Mouse (Mus musculus) midbrain, embryonic 10.5 days (tissue): ENCODE data around the gene Naa16. TPM values are rescaled to one million over a fixed set of nuclear protein-coding genes. Genes with fewer than 3 reads are reported as not detected.
A peak's percentile ranks its signal among the peaks of the same experiment; 100 is the strongest.

Experiments
- DNase-seq: peaks from one replicate; pipeline ENCODE4 v3.0.0-alpha.2; 2017; ENCODE audit warnings: low spot score
- H3K27ac ChIP-seq: fragments of 300-500 bp; sonication (generic); replicated peaks from 2 replicates; pipeline ENCODE4 v1.5.1; 2016; ENCODE audit warnings: mild to moderate bottlenecking
- H3K27me3 ChIP-seq: fragments of 300-500 bp; sonication (generic); 2 replicates; pipeline ENCODE4 v1.6.1; 2016; ENCODE audit warnings: low read depth, mild to moderate bottlenecking; ENCODE audit not compliant: poor library complexity, severe bottlenecking
- H3K36me3 ChIP-seq: fragments of 300-500 bp; sonication (generic); 2 replicates; pipeline ENCODE4 v1.6.1; 2016; ENCODE audit warnings: mild to moderate bottlenecking, moderate library complexity
- H3K4me1 ChIP-seq: fragments of 300-500 bp; sonication (generic); 2 replicates; pipeline ENCODE4 v1.6.1; 2016
- H3K4me3 ChIP-seq: fragments of 300-500 bp; sonication (generic); 2 replicates; pipeline ENCODE4 v1.5.1; 2016; ENCODE audit warnings: mild to moderate bottlenecking, moderate library complexity
- H3K9me3 ChIP-seq: fragments of 300-500 bp; sonication (generic); replicated peaks from 2 replicates; pipeline ENCODE4 v1.6.1; 2016; ENCODE audit warnings: mild to moderate bottlenecking
- WGBS: fragments of 180-500 bp; shearing (Covaris S2); methylation state at CpG from one replicate; pipeline ENCODE4 v1.1.7; 2016; 5-methylcytosine and 5-hydroxymethylcytosine counted together
- polyA plus RNA-seq: library from polyadenylated mRNA; unstranded; fragments of >200 nt; fragmentation: Nextera tagmentation; extraction: Ambion mirVana; gene quantifications from 2 replicates; pipeline ENCODE4 v1.2.1, GENCODE M21; 2016

Naa16 gene
- polyA plus RNA-seq, 1 experiment from 2014 or later = 47.4 TPM

DNA sequence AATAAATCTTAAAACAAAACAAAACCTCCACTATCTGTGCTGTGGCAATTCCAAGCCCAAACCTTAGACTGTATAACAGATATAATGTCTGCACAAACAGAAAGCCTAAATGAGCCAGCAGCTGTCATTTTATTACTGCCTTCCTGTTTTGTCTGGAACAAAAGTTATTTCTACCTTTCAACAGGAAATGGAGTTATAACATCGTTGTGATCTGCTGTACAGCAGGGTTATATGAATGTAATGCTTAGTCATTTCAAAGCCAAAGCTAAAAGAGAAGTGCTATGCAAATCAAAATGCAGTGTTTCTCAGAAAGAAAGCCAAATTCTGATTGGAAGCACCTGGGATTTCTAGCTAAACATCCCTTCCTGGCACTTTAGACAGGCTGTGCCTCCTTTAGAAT is 2.7 kb upstream of the Naa16 start:
- H3K36me3 ChIP-seq = 0 out of 2 replicates have a peak, but pooled peaks cover under 1% of the 10 kb centered on the region
- H3K9me3 ChIP-seq = no peaks in the 10 kb centered on the region
- H3K4me3 ChIP-seq = no peak overlapping the region
- WGBS = 79% methylated on average over 1 of the region's 1 CpGs
- H3K27me3 ChIP-seq = no peaks in the 10 kb centered on the region
- no peak for DNase-seq
- peaks cover 18% of the 10 kb centered on the region for H3K4me1 ChIP-seq
- no peak overlapping the region for H3K27ac ChIP-seq

DNA sequence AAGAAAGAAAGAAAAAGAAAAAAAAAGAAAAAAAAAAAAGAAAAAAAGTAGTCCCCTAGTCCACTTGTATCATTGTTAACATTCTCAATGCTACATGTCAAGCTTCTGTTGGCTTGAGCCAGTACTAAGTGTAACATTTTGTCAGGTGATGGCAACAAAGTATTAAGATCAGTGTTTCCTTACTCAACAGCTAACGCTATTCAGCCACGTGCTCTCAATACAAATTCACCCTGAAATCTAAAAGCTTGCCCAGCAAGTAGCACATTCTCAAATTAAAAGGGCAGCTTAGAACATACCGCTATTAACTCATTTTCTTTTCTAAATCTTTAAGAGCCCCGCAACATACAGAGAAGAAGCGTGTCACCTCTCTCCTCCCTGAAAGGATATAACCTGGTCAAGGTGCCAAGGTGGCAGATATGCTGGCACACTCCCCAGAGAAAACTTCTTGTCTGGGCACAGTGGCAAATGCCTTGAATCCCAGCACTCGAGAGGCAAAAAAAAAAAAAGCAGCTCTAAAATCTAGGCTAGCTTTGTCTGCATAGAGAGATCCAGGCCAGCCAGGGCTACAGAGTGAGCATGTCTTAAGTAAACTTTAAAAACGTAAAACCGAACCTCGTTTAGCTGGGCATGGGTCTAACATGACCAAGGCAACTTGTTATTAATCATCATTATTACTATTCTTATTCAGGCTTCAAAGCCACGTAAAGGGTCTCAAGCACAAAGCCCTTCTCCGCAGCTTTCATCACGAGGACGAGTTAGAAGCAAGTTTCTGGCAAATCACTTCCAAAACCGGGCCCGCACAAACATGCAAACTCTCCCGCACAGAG is 927 bp downstream of the Naa16 start:
- no peak for DNase-seq
- WGBS = 3% methylated on average over 16 of the region's 16 CpGs
- peak overlapping the region; percentile 68 for H3K4me3 ChIP-seq

DNA sequence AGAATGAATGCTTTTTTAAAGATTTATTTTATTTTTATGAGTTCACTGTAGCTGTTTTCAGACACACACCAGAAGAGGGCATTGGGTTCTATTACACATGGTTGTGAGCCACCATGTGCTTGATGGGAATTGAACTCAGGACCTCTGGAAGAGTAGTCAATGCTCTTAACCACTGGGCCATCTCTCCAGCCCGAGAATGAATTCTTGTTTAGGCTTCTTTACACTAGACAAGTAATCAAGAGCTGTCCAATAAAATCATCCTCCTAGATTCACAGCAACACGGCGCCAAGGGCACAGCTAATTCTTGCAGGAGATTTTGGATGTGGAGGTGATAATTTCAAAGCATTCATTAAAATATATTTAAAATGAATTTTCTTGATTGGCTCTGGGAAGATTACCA is 2.3 kb downstream of the Naa16 start:
- Histone ChIP-seq H3K36me3 (peaks cover 38% of the 10 kb centered on the region), H3K27me3 (no peaks in the 10 kb centered on the region), H3K9me3 (no peaks in the 10 kb centered on the region), H3K27ac (no peak overlapping the region), H3K4me1 (peaks cover 18% of the 10 kb centered on the region), H3K4me3 (no peak overlapping the region)
- no peak for DNase-seq
- WGBS = 93% methylated on average over 3 of the region's 3 CpGs

More for the DNA sequence above, 927 bp downstream of the Naa16 start:
- peaks cover 18% of the 10 kb centered on the region for H3K4me1 ChIP-seq
- no peaks in the 10 kb centered on the region for H3K27me3 ChIP-seq
- H3K36me3 ChIP-seq = peaks cover 34% of the 10 kb centered on the region
- H3K27ac ChIP-seq = peak overlapping the region; percentile 97
- H3K9me3 ChIP-seq = no peaks in the 10 kb centered on the region

DNA sequence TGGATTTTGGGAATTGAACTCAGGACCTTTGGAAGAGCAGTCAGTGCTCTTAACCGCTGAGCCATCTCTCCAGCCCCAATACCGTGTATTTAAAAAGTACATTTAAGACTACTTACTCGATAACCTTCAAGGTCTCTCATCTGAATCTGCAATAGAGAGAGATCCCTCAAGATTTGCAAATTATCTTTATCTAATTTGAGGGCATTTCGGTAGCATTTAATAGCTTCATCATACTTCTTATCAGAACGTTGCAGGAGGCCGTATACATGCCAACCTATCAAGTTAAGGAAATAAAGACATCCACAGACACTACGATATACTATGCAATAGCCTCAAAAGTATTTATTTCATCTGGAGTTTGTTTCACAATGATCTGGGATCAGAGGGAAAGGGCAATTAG is 7.5 kb downstream of the Naa16 start:
- H3K4me1 ChIP-seq = peaks cover 4% of the 10 kb centered on the region; the same call in 1 of the 2 replicates
- H3K4me3 ChIP-seq = no peak overlapping the region
- no peaks in the 10 kb centered on the region for H3K9me3 ChIP-seq
- WGBS = 96% methylated on average over 7 of the region's 7 CpGs
- peaks cover 84% of the 10 kb centered on the region for H3K36me3 ChIP-seq
- H3K27me3 ChIP-seq = no peaks in the 10 kb centered on the region
- H3K27ac ChIP-seq = no peak overlapping the region
- no peak for DNase-seq

DNA sequence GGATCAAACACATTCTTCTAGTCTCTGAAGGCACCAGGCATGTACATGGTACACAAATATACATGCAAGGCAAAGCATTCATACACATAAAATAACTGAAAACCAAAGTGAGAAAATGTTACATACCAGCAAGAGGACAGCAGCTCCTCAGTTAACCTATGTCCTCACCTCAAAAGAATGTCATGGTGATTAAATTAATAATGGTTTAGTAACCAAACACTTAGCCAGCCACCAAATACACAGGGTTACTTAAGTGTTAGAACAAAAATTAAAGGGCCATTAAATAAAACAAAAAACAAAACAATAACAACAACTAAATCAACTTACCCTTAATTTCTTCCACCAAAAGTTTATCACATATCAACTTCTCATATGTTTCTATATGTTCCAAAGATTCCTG is 13.5 kb downstream of the Naa16 start:
- H3K27ac ChIP-seq = no peak overlapping the region
- H3K36me3 ChIP-seq = peaks cover 71% of the 10 kb centered on the region
- H3K4me1 ChIP-seq = no peaks in the 10 kb centered on the region
- no peaks in the 10 kb centered on the region for H3K27me3 ChIP-seq
- H3K9me3 ChIP-seq = no peaks in the 10 kb centered on the region
- H3K4me3 ChIP-seq = no peak overlapping the region
- DNase-seq = no peak

DNA sequence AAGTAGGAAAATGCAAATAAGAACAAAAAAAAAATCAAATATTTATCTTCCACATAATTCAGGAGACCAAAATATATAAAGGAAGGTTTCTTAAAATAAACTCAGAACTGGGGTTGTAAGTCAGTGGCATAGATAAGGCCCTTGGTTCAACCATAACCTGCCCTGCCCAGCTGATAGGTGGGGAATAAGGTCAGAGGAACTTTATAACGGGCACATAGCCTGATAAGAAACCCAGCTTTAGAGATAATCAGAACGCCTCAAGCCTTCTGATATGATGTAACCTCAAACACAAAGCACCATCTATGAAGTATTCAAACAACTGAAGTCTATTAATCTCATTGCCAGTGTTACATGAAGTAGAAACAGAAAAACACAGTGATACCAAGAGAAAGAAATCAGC is 32.5 kb downstream of the Naa16 start:
- H3K4me3 ChIP-seq = no peak overlapping the region
- no peak for DNase-seq
- H3K27ac ChIP-seq = no peak overlapping the region
- 93% methylated on average over 2 of the region's 2 CpGs for WGBS
- H3K36me3 ChIP-seq = peaks cover 92% of the 10 kb centered on the region
- no peaks in the 10 kb centered on the region for H3K9me3 ChIP-seq
- H3K27me3 ChIP-seq = no peaks in the 10 kb centered on the region
- H3K4me1 ChIP-seq = no peaks in the 10 kb centered on the region

DNA sequence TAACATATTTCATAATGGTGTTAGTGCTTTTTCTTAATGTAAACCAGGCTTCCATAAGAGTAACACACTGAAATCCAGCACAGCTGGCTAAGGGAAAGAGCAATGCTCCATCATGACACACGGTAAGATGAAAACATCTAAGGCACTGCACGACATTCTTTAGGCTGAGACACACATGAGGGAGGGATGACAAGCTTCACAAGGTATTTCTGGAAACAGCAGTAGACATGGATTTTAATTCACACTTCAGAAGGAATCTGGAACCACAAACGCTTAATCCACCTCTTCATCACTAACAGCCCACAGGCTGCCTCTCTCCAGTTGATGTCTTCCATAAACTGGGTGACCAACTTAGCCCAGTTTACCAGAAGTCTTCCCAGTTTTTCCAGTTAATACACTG is 44.2 kb downstream of the Naa16 start:
- no peak for DNase-seq
- no peaks in the 10 kb centered on the region for H3K4me1 ChIP-seq
- H3K27ac ChIP-seq = no peak overlapping the region
- WGBS = 90% methylated on average over 3 of the region's 3 CpGs
- peaks cover 7% of the 10 kb centered on the region; the same call in 1 of the 2 replicates for H3K9me3 ChIP-seq
- peaks cover 81% of the 10 kb centered on the region for H3K36me3 ChIP-seq
- H3K4me3 ChIP-seq = no peak overlapping the region
- H3K27me3 ChIP-seq = no peaks in the 10 kb centered on the region

DNA sequence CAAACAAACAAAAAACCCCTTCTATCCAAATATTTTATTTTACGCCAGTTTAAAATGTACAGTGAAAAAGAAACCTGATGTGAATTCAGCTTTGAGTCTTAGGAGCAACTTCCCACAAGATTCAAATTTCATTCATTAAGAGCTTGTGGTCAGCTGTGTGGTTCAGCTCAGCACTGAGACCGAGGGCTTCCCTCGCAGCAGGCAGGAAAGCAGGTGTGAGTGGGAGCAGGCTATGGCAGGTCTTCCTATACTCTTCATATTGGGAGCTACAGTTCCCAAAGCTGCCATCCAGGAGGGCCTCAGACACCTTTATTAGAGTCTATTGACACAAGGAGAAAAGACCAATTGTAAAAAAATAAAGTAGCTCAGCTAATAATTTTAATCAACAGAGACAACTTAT is 55.0 kb downstream of the Naa16 start:
- Histone ChIP-seq H3K4me3 (no peak overlapping the region), H3K4me1 (peaks cover 9% of the 10 kb centered on the region; the same call in 1 of the 2 replicates), H3K27ac (no peak overlapping the region), H3K9me3 (no peaks in the 10 kb centered on the region), H3K36me3 (peaks cover 73% of the 10 kb centered on the region), H3K27me3 (no peaks in the 10 kb centered on the region)
- 93% methylated on average over 3 of the region's 3 CpGs for WGBS
- DNase-seq = no peak

DNA sequence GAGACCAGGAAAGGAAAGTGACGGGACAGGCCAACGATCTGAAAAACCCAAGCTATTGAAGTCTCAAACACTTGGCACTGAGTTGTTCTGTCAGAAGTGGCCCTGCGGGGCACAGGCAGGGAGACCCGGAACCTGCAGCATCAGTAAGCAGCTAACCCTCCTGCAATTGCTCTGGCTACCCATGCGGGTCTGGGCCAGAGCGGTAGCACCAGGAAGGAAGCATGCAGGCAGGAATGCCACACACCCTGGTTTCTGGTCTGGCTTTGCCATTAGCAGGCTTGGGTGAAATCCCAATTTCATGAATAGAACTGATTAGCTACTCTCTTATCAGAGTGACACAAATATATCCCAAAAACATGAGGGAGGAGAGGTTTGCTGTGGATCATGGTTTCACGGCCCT is 58.6 kb downstream of the Naa16 start:
- H3K27ac ChIP-seq = no peak overlapping the region
- H3K36me3 ChIP-seq = peaks cover 39% of the 10 kb centered on the region
- no peak overlapping the region for H3K4me3 ChIP-seq
- no peaks in the 10 kb centered on the region for H3K27me3 ChIP-seq
- peaks cover 9% of the 10 kb centered on the region; the same call in 1 of the 2 replicates for H3K4me1 ChIP-seq
- no peaks in the 10 kb centered on the region for H3K9me3 ChIP-seq
- DNase-seq = no peak
- 84% methylated on average over 7 of the region's 7 CpGs for WGBS

DNA sequence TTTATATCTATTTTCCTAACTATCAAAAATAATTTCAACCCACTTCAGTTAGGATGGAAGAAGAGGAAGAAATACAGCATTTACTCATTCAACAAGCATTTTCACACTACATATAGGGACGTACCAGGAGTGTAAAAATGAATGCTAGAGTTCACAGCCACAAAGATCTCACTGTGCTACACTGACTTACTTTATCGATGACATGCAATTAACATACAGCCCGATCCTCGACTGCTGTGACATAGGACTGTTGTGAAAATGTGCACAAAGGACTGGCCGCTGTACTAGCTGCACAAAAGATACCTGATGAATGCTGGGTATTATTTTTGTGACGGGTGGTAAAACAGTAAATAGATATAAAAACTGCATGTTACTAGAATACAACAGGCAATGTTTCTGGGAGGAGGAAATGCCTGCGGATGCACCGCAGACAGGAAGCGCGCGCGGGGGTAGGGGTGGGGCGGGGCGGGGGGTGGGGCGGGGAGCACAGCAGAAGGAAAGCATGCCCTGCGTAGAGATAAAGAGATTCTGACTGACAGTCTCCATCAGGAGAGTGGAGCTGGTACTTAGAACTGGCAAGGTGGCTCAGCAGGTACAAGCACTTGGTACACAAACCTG is 59.5 kb downstream of the Naa16 start:
- peaks cover 9% of the 10 kb centered on the region; the same call in 1 of the 2 replicates for H3K4me1 ChIP-seq
- no peak for DNase-seq
- peaks cover 30% of the 10 kb centered on the region for H3K36me3 ChIP-seq
- whole genome bisulfite sequencing = 69% methylated on average over 16 of the region's 16 CpGs
- H3K9me3 ChIP-seq = no peaks in the 10 kb centered on the region
- no peak overlapping the region for H3K4me3 ChIP-seq
- no peak overlapping the region for H3K27ac ChIP-seq
- no peaks in the 10 kb centered on the region for H3K27me3 ChIP-seq

DNA sequence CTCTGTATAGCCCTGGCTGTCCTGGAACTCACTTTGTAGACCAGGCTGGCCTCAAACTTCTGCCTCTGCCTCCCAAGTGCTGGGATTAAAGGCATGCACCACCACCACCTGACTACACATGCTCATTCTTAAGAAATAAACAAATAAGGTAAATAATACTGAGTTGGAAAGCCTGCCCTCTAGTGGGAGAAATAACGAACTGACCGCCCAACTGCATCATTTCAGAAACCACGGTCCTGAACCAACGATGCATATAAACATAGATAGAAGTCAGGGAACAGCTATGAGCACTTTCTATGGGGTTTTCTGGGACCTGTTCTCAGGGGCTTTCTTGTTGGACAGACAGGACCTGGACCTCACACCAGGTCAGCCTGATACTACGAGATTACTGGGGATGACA is 63.5 kb downstream of the Naa16 start:
- H3K4me1 ChIP-seq = peaks cover 9% of the 10 kb centered on the region; the same call in 1 of the 2 replicates
- H3K27ac ChIP-seq = no peak overlapping the region
- no peaks in the 10 kb centered on the region for H3K9me3 ChIP-seq
- 41% methylated on average over 5 of the region's 5 CpGs for WGBS
- H3K27me3 ChIP-seq = no peaks in the 10 kb centered on the region
- no peak for DNase-seq
- no peak overlapping the region for H3K4me3 ChIP-seq
- H3K36me3 ChIP-seq = 0 out of 2 replicates have a peak, but pooled peaks cover 2% of the 10 kb centered on the region

DNA sequence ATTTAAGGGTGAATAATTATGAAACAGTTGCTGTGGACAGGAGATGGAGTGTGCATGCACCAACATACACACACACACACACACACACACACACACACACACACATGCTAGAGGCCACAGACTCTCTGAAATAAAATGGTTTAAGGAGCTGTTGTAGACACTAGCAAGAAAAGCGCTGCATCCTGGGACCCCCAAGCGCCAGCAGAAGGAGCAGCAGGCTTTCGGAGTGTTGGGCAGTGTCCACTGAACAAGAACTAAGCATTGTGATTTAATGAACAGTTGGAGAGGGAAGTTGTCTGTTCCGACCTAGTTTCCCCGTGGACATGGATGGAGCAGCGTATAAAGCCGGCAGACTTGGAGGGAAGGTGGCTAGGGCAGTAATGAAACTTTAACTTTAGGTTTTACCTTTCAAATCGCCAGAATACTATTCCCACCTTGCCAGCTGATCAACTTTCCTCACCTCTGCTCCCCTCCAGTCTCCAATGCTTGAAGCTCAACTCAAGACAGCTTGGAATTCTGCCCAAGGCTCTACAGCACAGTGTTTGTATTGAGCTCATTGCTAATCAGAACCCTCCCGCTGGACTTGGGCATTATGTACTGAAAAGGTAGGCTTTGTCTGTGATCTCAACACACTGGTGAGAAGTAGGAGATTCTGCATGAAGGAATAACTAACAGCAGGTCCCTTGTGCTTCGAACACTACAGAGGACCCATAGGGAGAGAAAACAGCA is 66.3 kb downstream of the Naa16 start:
- 0 out of 2 replicates have a peak, but pooled peaks cover 3% of the 10 kb centered on the region for H3K4me1 ChIP-seq

More for the DNA sequence above, 66.3 kb downstream of the Naa16 start:
- H3K9me3 ChIP-seq = no peaks in the 10 kb centered on the region
- H3K36me3 ChIP-seq = no peaks in the 10 kb centered on the region
- no peak overlapping the region for H3K4me3 ChIP-seq
- H3K27me3 ChIP-seq = no peaks in the 10 kb centered on the region
- DNase-seq = no peak
- 83% methylated on average over 10 of the region's 10 CpGs for WGBS
- no peak overlapping the region for H3K27ac ChIP-seq
